Mouse (Mus musculus) cortical plate, adult 2 months (tissue): ENCODE measurements at regions not wholly inside any gene's neighbourhood (a gene's known extent, or its start where the extent isn't known, plus 50 kb on each side); places are given as distances from the start of the nearest gene placed in this dataset.

Experiments used
- H3K27ac ChIP-seq: fragments of 200-500 bp; 2 replicates; pipeline ENCODE4 v1.5.1; 2012; ENCODE audit warnings: low read length, control low read depth, inconsistent platforms; ENCODE audit not compliant: insufficient read depth
- H3K4me1 ChIP-seq: fragments of 200-500 bp; 2 replicates; pipeline ENCODE4 v1.6.1; 2011; ENCODE audit warnings: low read length; ENCODE audit not compliant: control insufficient read depth, insufficient read depth
- H3K4me3 ChIP-seq: fragments of 200-500 bp; 2 replicates; pipeline ENCODE4 v1.5.1; 2011; ENCODE audit warnings: mild to moderate bottlenecking, low read length, control low read depth; ENCODE audit not compliant: insufficient read depth
- CTCF ChIP-seq: fragments of 200-500 bp; IDR thresholded peaks from 2 replicates; pipeline ENCODE4 v1.5.1; 2011; ENCODE audit warnings: mild to moderate bottlenecking, control low read depth, low read length; ENCODE audit not compliant: insufficient read depth; ENCODE audit errors: extremely low read depth
- POLR2A ChIP-seq: fragments of 200-500 bp; IDR thresholded peaks from 2 replicates; pipeline ENCODE4 v1.6.1; 2011; ENCODE audit warnings: mild to moderate bottlenecking, low read length, control low read depth; ENCODE audit not compliant: insufficient read depth; ENCODE audit errors: extremely low read depth

- H3K27ac ChIP-seq: no peak overlapping the region
- no peak overlapping the region for H3K4me3 ChIP-seq
- no peaks in the 10 kb centered on the region for H3K4me1 ChIP-seq
- TF ChIP-seq CTCF (no peak), POLR2A (no peak)
Observed at GRCm38 (mm10) chr8:26886783-26887486, 90.2 kb upstream of the Zfp703 start.

- TF ChIP-seq CTCF: no peak
- no peak for TF ChIP-seq POLR2A
- no peaks in the 10 kb centered on the region for H3K4me1 ChIP-seq
- no peak overlapping the region for H3K27ac ChIP-seq
- H3K4me3 ChIP-seq: no peak overlapping the region
Observed at GRCm38 (mm10) chr8:26887551-26887950, 89.6 kb upstream of the Zfp703 start.

GRCm38 (mm10) chr8:26888050-26888449 is 89.1 kb upstream of the Zfp703 start:
- Histone ChIP-seq H3K27ac (no peak overlapping the region), H3K4me1 (no peaks in the 10 kb centered on the region)
- TF ChIP-seq POLR2A (no peak), CTCF (no peak)

GRCm38 (mm10) chr8:26891881-26892280 is 85.2 kb upstream of the Zfp703 start:
- no peak overlapping the region for H3K27ac ChIP-seq
- no peak overlapping the region for H3K4me3 ChIP-seq
- H3K4me1 ChIP-seq: no peaks in the 10 kb centered on the region
- TF ChIP-seq CTCF (no peak), POLR2A (no peak)

More at GRCm38 (mm10) chr8:26888050-26888449, 89.1 kb upstream of the Zfp703 start:
- H3K4me3 ChIP-seq: no peak overlapping the region

- H3K27ac ChIP-seq: no peak overlapping the region
- TF ChIP-seq CTCF (no peak), POLR2A (no peak)
- H3K4me1 ChIP-seq: no peaks in the 10 kb centered on the region
- no peak overlapping the region for H3K4me3 ChIP-seq
Observed at GRCm38 (mm10) chr8:26892380-26892779, 84.7 kb upstream of the Zfp703 start.

- H3K4me1 ChIP-seq: no peaks in the 10 kb centered on the region
- no peak overlapping the region for H3K4me3 ChIP-seq
- TF ChIP-seq POLR2A (no peak), CTCF (no peak)
- H3K27ac ChIP-seq: no peak overlapping the region
Observed at GRCm38 (mm10) chr8:26895867-26896266, 81.3 kb upstream of the Zfp703 start.

GRCm38 (mm10) chr8:26903289-26903688 is 73.8 kb upstream of the Zfp703 start:
- no peak overlapping the region for H3K4me3 ChIP-seq
- TF ChIP-seq CTCF: no peak
- TF ChIP-seq POLR2A: no peak
- H3K27ac ChIP-seq: no peak overlapping the region
- no peaks in the 10 kb centered on the region for H3K4me1 ChIP-seq

GRCm38 (mm10) chr8:26906257-26906656 is 70.9 kb upstream of the Zfp703 start:
- H3K4me3 ChIP-seq: no peak overlapping the region
- TF ChIP-seq POLR2A (no peak), CTCF (no peak)
- H3K27ac ChIP-seq: no peak overlapping the region
- H3K4me1 ChIP-seq: no peaks in the 10 kb centered on the region

GRCm38 (mm10) chr8:26907347-26908170 is 69.6 kb upstream of the Zfp703 start:
- Histone ChIP-seq H3K4me1 (no peaks in the 10 kb centered on the region), H3K27ac (no peak overlapping the region), H3K4me3 (no peak overlapping the region)
- TF ChIP-seq CTCF (no peak), POLR2A (no peak)

GRCm38 (mm10) chr8:26910186-26910585 is 66.9 kb upstream of the Zfp703 start:
- TF ChIP-seq CTCF: no peak
- TF ChIP-seq POLR2A: no peak
- Histone ChIP-seq H3K4me1 (no peaks in the 10 kb centered on the region), H3K27ac (no peak overlapping the region), H3K4me3 (no peak overlapping the region)
